Mouse (Mus musculus) midbrain, embryonic 13.5 days (tissue): ENCODE measurements at regions not wholly inside any gene's neighbourhood (a gene's known extent, or its start where the extent isn't known, plus 50 kb on each side); places are given as distances from the start of the nearest gene placed in this dataset.

Source experiments
- ATAC-seq: fragments of 200-750 bp; cut with Nextera tagmentation; 2 replicates; pipeline ENCODE4 v1.8.0; 2017; ENCODE audit warnings: mild to moderate bottlenecking, moderate TSS enrichment, moderate library complexity
- H3K27ac ChIP-seq: fragments of 300-500 bp; sonication (generic); 2 replicates; pipeline ENCODE4 v1.5.1; 2015; ENCODE audit warnings: inconsistent platforms, mild to moderate bottlenecking, moderate library complexity
- H3K27me3 ChIP-seq: fragments of 300-500 bp; sonication (generic); 2 replicates; pipeline ENCODE4 v1.6.1; 2015; ENCODE audit warnings: mild to moderate bottlenecking, inconsistent platforms
- H3K36me3 ChIP-seq: fragments of 300-500 bp; sonication (generic); 2 replicates; pipeline ENCODE4 v1.6.1; 2015; ENCODE audit warnings: mild to moderate bottlenecking, inconsistent platforms
- H3K4me1 ChIP-seq: fragments of 300-500 bp; sonication (generic); replicated peaks from 2 replicates; pipeline ENCODE4 v1.6.1; 2015; ENCODE audit warnings: inconsistent platforms
- H3K4me2 ChIP-seq: fragments of 300-500 bp; sonication (generic); replicated peaks from 2 replicates; pipeline ENCODE4 v1.6.1; 2015; ENCODE audit warnings: moderate library complexity, mild to moderate bottlenecking, inconsistent platforms
- H3K4me3 ChIP-seq: fragments of 300-500 bp; sonication (generic); replicated peaks from 2 replicates; pipeline ENCODE4 v1.5.1; 2015; ENCODE audit warnings: mild to moderate bottlenecking, inconsistent platforms
- H3K9ac ChIP-seq: fragments of 300-500 bp; sonication (generic); replicated peaks from 2 replicates; pipeline ENCODE4 v1.6.1; 2015; ENCODE audit warnings: mild to moderate bottlenecking, inconsistent platforms
- H3K9me3 ChIP-seq: fragments of 300-500 bp; sonication (generic); 2 replicates; pipeline ENCODE4 v1.6.1; 2016; ENCODE audit warnings: mild to moderate bottlenecking, inconsistent platforms
- WGBS: fragments of 180-500 bp; shearing (Covaris S2); methylation state at CpG from one replicate; pipeline ENCODE4 v1.1.7; 2015; 5-methylcytosine and 5-hydroxymethylcytosine counted together

DNA sequence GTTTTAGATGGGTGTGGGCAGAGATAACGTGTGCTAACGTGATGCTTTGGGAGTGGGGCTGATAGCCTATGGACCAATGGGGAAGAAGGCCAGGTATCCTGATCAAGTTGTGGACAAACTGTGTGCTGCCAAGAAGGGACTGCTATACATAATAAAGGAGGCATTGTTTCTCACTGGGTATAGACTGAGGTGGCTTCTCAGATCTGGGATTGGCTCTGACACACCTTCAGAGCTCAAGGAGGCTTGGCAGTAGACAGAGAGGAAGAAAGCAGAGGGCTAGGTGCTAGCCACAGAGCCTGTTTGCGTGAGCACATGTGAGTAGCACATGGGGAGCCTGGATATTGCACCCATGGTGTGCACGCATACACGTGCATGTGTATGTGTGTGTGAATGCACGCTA lies 205.1 kb upstream of the Sash1 start:
- H3K9me3 ChIP-seq, result no peaks in the 10 kb centered on the region
- no peaks in the 10 kb centered on the region for H3K36me3 ChIP-seq
- H3K4me3 ChIP-seq, result no peak overlapping the region
- H3K27me3 ChIP-seq, result no peaks in the 10 kb centered on the region
- H3K27ac ChIP-seq, result no peak overlapping the region
- no peak overlapping the region for H3K9ac ChIP-seq
- no peak for ATAC-seq
- H3K4me1 ChIP-seq, result 0 out of 2 replicates have a peak, but pooled peaks cover 9% of the 10 kb centered on the region
- no peak overlapping the region for H3K4me2 ChIP-seq
- 92% methylated on average over 6 of the region's 6 CpGs for WGBS

- ATAC-seq, result no peak
- 94% methylated on average over 3 of the region's 3 CpGs for WGBS
- no peak overlapping the region for H3K27ac ChIP-seq
- 0 out of 2 replicates have a peak, but pooled peaks cover 7% of the 10 kb centered on the region for H3K4me1 ChIP-seq
- no peaks in the 10 kb centered on the region for H3K36me3 ChIP-seq
- no peak overlapping the region for H3K4me3 ChIP-seq
- no peak overlapping the region for H3K9ac ChIP-seq
- no peaks in the 10 kb centered on the region for H3K27me3 ChIP-seq
- no peaks in the 10 kb centered on the region for H3K9me3 ChIP-seq
- H3K4me2 ChIP-seq, result no peak overlapping the region
Observed at GRCm38 (mm10) chr10:9087871-9088270, 202.0 kb upstream of the Sash1 start.

DNA sequence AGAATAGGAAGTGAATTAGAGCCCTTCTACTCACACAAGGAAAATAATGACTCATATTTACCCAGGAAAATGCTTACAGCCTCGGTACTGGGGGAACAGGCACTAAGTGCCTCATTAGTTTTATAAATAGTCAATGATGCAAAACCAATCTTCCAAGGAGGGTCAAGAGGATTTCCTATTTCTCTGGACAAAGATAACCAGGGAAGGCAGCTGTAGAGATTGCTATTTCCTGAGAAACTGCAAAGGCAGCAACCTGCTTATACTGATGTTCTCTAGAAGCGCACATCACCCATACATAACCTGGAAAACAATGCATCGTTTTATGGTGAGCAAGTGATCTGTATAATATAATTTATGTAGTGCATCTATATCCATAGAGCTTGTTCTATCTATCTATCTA lies 201.3 kb upstream of the Sash1 start:
- Histone ChIP-seq H3K27me3 (no peaks in the 10 kb centered on the region), H3K9ac (no peak overlapping the region), H3K9me3 (no peaks in the 10 kb centered on the region), H3K36me3 (no peaks in the 10 kb centered on the region), H3K4me2 (no peak overlapping the region), H3K27ac (no peak overlapping the region), H3K4me3 (no peak overlapping the region), H3K4me1 (no peaks in the 10 kb centered on the region)
- WGBS, result 77% methylated on average over 3 of the region's 3 CpGs
- ATAC-seq, result no peak

GRCm38 (mm10) chr10:9086666-9087065 lies 200.8 kb upstream of the Sash1 start:
- WGBS, result 98% methylated on average over 2 of the region's 2 CpGs

GRCm38 (mm10) chr10:9085441-9085840 lies 199.6 kb upstream of the Sash1 start:
- H3K36me3 ChIP-seq, result no peaks in the 10 kb centered on the region
- H3K9ac ChIP-seq, result no peak overlapping the region
- no peak overlapping the region for H3K4me3 ChIP-seq
- H3K4me2 ChIP-seq, result no peak overlapping the region
- no peaks in the 10 kb centered on the region for H3K4me1 ChIP-seq
- H3K9me3 ChIP-seq, result no peaks in the 10 kb centered on the region
- ATAC-seq, result no peak
- H3K27me3 ChIP-seq, result no peaks in the 10 kb centered on the region
- no peak overlapping the region for H3K27ac ChIP-seq
- 68% methylated on average over 7 of the region's 7 CpGs for WGBS

More at GRCm38 (mm10) chr10:9086666-9087065, 200.8 kb upstream of the Sash1 start:
- Histone ChIP-seq H3K27ac (no peak overlapping the region), H3K4me2 (no peak overlapping the region), H3K27me3 (no peaks in the 10 kb centered on the region), H3K9ac (no peak overlapping the region), H3K9me3 (no peaks in the 10 kb centered on the region), H3K4me3 (no peak overlapping the region), H3K4me1 (no peaks in the 10 kb centered on the region), H3K36me3 (no peaks in the 10 kb centered on the region)
- no peak for ATAC-seq

GRCm38 (mm10) chr10:9074916-9075315 lies 189.0 kb upstream of the Sash1 start:
- no peak overlapping the region for H3K4me3 ChIP-seq
- 93% methylated on average over 2 of the region's 2 CpGs for WGBS
- no peaks in the 10 kb centered on the region for H3K36me3 ChIP-seq
- no peak overlapping the region for H3K27ac ChIP-seq
- H3K9me3 ChIP-seq, result no peaks in the 10 kb centered on the region
- H3K4me2 ChIP-seq, result no peak overlapping the region
- H3K4me1 ChIP-seq, result no peaks in the 10 kb centered on the region
- no peak for ATAC-seq
- no peak overlapping the region for H3K9ac ChIP-seq
- no peaks in the 10 kb centered on the region for H3K27me3 ChIP-seq

DNA sequence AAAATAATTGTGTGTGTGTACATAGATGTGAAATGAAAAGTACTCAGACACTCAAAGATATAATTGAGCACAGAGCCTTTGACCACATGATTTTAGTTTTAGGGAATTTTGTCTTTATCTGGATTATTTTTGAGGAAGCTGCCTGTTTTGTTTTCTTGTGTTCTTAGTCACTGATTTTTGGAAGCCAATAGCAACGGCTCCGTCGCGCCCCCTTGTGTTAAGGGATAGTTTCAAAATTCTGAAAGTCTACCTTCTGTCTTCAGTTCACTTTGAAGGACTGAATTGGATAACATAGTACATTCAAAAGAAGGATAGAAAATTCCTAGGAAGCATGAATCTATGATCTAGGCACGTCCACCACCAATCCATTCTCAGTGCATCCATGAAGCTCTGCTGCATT lies 185.8 kb upstream of the Sash1 start:
- 31% methylated on average over 5 of the region's 5 CpGs for WGBS
- H3K4me1 ChIP-seq, result no peaks in the 10 kb centered on the region
- H3K27ac ChIP-seq, result no peak overlapping the region
- no peak overlapping the region for H3K9ac ChIP-seq
- no peaks in the 10 kb centered on the region for H3K9me3 ChIP-seq
- H3K4me3 ChIP-seq, result no peak overlapping the region
- H3K36me3 ChIP-seq, result no peaks in the 10 kb centered on the region
- no peaks in the 10 kb centered on the region for H3K27me3 ChIP-seq
- no peak for ATAC-seq
- H3K4me2 ChIP-seq, result no peak overlapping the region

- H3K9me3 ChIP-seq, result no peaks in the 10 kb centered on the region
- H3K36me3 ChIP-seq, result no peaks in the 10 kb centered on the region
- no peaks in the 10 kb centered on the region for H3K4me1 ChIP-seq
Observed at GRCm38 (mm10) chr10:9069608-9070190, 183.8 kb upstream of the Sash1 start.

GRCm38 (mm10) chr10:9066566-9066965 lies 180.7 kb upstream of the Sash1 start:
- no peaks in the 10 kb centered on the region for H3K36me3 ChIP-seq
- no peak overlapping the region for H3K4me2 ChIP-seq
- no peak for ATAC-seq
- WGBS, result 81% methylated on average over 3 of the region's 3 CpGs
- H3K4me1 ChIP-seq, result no peaks in the 10 kb centered on the region
- no peak overlapping the region for H3K27ac ChIP-seq
- H3K27me3 ChIP-seq, result no peaks in the 10 kb centered on the region
- no peak overlapping the region for H3K4me3 ChIP-seq
- H3K9ac ChIP-seq, result no peak overlapping the region
- no peaks in the 10 kb centered on the region for H3K9me3 ChIP-seq

More at GRCm38 (mm10) chr10:9069608-9070190, 183.8 kb upstream of the Sash1 start:
- 73% methylated on average over 13 of the region's 13 CpGs for WGBS
- no peak overlapping the region for H3K4me3 ChIP-seq
- H3K27me3 ChIP-seq, result no peaks in the 10 kb centered on the region
- no peak overlapping the region for H3K9ac ChIP-seq
- ATAC-seq, result peak; percentile 50; the same call in 1 of the 2 replicates
- H3K4me2 ChIP-seq, result no peak overlapping the region
- peak overlapping the region; percentile 55 for H3K27ac ChIP-seq

DNA sequence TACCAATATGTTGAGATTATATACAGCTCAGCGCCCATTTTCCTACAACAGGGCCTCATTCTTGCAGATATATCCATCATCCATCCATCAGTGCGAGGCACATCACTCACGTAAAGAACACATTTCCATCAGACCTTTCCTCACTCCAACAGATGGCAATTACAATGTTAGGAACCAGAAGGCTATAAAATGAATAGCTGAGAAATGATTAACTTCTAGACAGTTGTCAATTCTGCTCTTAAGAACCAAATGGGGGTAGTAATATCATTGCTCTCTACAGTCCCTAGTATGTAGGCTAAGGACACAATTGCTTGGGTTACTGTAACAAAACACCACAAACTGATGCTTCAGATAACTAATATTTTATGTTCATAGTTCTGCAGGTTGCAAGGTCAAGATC lies 176.1 kb upstream of the Sash1 start:
- Histone ChIP-seq H3K27ac (no peak overlapping the region), H3K27me3 (no peaks in the 10 kb centered on the region), H3K4me3 (no peak overlapping the region), H3K9me3 (no peaks in the 10 kb centered on the region), H3K9ac (no peak overlapping the region), H3K4me1 (no peaks in the 10 kb centered on the region), H3K4me2 (no peak overlapping the region), H3K36me3 (no peaks in the 10 kb centered on the region)
- WGBS, result 91% methylated on average over 3 of the region's 3 CpGs
- no peak for ATAC-seq

DNA sequence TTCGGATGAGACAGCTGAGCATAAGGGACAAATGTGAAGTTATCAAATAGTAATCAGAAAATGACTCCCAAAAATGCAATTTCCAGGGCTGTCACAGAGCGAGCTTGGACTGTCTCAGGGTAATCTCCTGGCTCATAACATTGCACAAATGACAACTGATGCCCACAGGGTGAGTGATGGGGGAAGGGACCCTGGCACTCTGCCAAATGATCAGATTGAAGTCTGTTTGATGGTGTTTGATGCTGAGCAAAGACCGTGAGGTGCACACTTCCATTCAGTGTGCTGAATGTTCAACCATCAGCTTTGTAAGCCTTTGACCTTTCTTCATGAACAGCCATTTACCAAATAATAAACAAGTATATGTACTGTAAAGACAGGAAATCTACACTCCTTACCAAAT lies 169.4 kb upstream of the Sash1 start:
- no peak overlapping the region for H3K4me3 ChIP-seq
- ATAC-seq, result 0 out of 2 replicates have a peak, but pooled peaks have one; percentile 40
- WGBS, result 51% methylated on average over 3 of the region's 3 CpGs

GRCm38 (mm10) chr10:9053371-9053770 lies 167.5 kb upstream of the Sash1 start:
- H3K27me3 ChIP-seq, result no peaks in the 10 kb centered on the region
- no peaks in the 10 kb centered on the region for H3K36me3 ChIP-seq
- ATAC-seq, result peak; percentile 73
- no peak overlapping the region for H3K4me2 ChIP-seq
- H3K4me1 ChIP-seq, result peaks cover 11% of the 10 kb centered on the region; the same call in 1 of the 2 replicates
- no peak overlapping the region for H3K27ac ChIP-seq
- H3K4me3 ChIP-seq, result no peak overlapping the region
- H3K9me3 ChIP-seq, result no peaks in the 10 kb centered on the region
- no peak overlapping the region for H3K9ac ChIP-seq
- WGBS, result 42% methylated on average over 4 of the region's 4 CpGs

More for the DNA sequence above, 169.4 kb upstream of the Sash1 start:
- H3K27ac ChIP-seq, result no peak overlapping the region
- H3K4me1 ChIP-seq, result peaks cover 11% of the 10 kb centered on the region; the same call in 1 of the 2 replicates
- no peak overlapping the region for H3K4me2 ChIP-seq
- H3K9me3 ChIP-seq, result no peaks in the 10 kb centered on the region
- H3K36me3 ChIP-seq, result no peaks in the 10 kb centered on the region
- H3K9ac ChIP-seq, result no peak overlapping the region
- H3K27me3 ChIP-seq, result no peaks in the 10 kb centered on the region

GRCm38 (mm10) chr10:9047341-9047740 lies 161.5 kb upstream of the Sash1 start:
- Histone ChIP-seq H3K27ac (no peak overlapping the region), H3K9me3 (no peaks in the 10 kb centered on the region), H3K4me1 (peaks cover 5% of the 10 kb centered on the region; the same call in 1 of the 2 replicates), H3K4me3 (no peak overlapping the region), H3K9ac (no peak overlapping the region), H3K36me3 (no peaks in the 10 kb centered on the region), H3K4me2 (no peak overlapping the region), H3K27me3 (no peaks in the 10 kb centered on the region)
- ATAC-seq, result no peak
- WGBS, result 80% methylated on average over 4 of the region's 4 CpGs
